Mouse (Mus musculus) hindbrain, embryonic 11.5 days (tissue): ENCODE data around the gene Sparc. TPM values are rescaled to one million over a fixed set of nuclear protein-coding genes. Genes with fewer than 3 reads are reported as not detected.

Experiments
- ATAC-seq: fragments of 200-750 bp; cut with Nextera tagmentation; 2 replicates; pipeline ENCODE4 v1.8.0; 2017; ENCODE audit warnings: mild to moderate bottlenecking, moderate TSS enrichment, moderate library complexity; ENCODE audit not compliant: low FRiP score
- DNase-seq: peaks from one replicate; pipeline ENCODE4 v3.0.0-alpha.2; 2015; ENCODE audit warnings: low spot score
- H3K27ac ChIP-seq: fragments of 300-500 bp; sonication (generic); 2 replicates; pipeline ENCODE4 v1.5.1; 2014; ENCODE audit warnings: mild to moderate bottlenecking, low read depth, low read length
- H3K27me3 ChIP-seq: fragments of 300-500 bp; sonication (generic); 2 replicates; pipeline ENCODE4 v1.6.1; 2014; ENCODE audit warnings: mild to moderate bottlenecking, low read length, moderate library complexity, mixed read lengths; ENCODE audit not compliant: control insufficient read depth, insufficient read depth
- H3K36me3 ChIP-seq: fragments of 300-500 bp; sonication (generic); 2 replicates; pipeline ENCODE4 v1.6.1; 2014; ENCODE audit warnings: mild to moderate bottlenecking, low read length, moderate library complexity, mixed read lengths; ENCODE audit not compliant: control insufficient read depth, insufficient read depth
- H3K4me1 ChIP-seq: fragments of 300-500 bp; sonication (generic); replicated peaks from 2 replicates; pipeline ENCODE4 v1.6.1; 2014; ENCODE audit warnings: low read length, mixed read lengths; ENCODE audit not compliant: control insufficient read depth, insufficient read depth
- H3K4me2 ChIP-seq: fragments of 300-500 bp; sonication (generic); replicated peaks from 2 replicates; pipeline ENCODE4 v1.6.1; 2014; ENCODE audit warnings: mild to moderate bottlenecking, low read depth, low read length
- H3K4me3 ChIP-seq: fragments of 300-500 bp; sonication (generic); 2 replicates; pipeline ENCODE4 v1.5.1; 2014; ENCODE audit warnings: low read depth, low read length
- H3K9ac ChIP-seq: fragments of 300-500 bp; sonication (generic); 2 replicates; pipeline ENCODE4 v1.6.1; 2014; ENCODE audit warnings: low read depth, low read length
- H3K9me3 ChIP-seq: fragments of 300-500 bp; sonication (generic); 2 replicates; pipeline ENCODE4 v1.6.1; 2016; ENCODE audit warnings: low read length; ENCODE audit not compliant: control insufficient read depth
- WGBS: fragments of 180-500 bp; shearing (Covaris S2); extraction: QIAGEN DNeasy Blood & Tissue Kit; methylation state at CpG from one replicate; pipeline ENCODE4 v1.1.7; 2014; 5-methylcytosine and 5-hydroxymethylcytosine counted together
- polyA plus RNA-seq: library from polyadenylated mRNA; unstranded; fragments of >200 nt; fragmentation: Nextera tagmentation; extraction: Ambion mirVana; gene quantifications from 2 replicates; pipeline ENCODE4 v1.2.1, GENCODE M21; 2014

Sparc gene
- polyA plus RNA-seq, 1 experiment from 2014 or later = 573 TPM

GRCm38 (mm10) chr11:55392474-55392873 lies 30.5 kb downstream of the Sparc start:
- Histone ChIP-seq H3K27me3 (no peaks in the 10 kb centered on the region), H3K9me3 (no peaks in the 10 kb centered on the region), H3K4me3 (no peak overlapping the region), H3K36me3 (no peaks in the 10 kb centered on the region), H3K4me1 (no peaks in the 10 kb centered on the region), H3K27ac (no peak overlapping the region), H3K4me2 (no peak overlapping the region), H3K9ac (no peak overlapping the region)
- ATAC-seq (0 out of 2 replicates have a peak, but pooled peaks have one; percentile 45), DNase-seq (peak; percentile 48)
- WGBS = 26% methylated on average over 10 of the region's 10 CpGs

DNA sequence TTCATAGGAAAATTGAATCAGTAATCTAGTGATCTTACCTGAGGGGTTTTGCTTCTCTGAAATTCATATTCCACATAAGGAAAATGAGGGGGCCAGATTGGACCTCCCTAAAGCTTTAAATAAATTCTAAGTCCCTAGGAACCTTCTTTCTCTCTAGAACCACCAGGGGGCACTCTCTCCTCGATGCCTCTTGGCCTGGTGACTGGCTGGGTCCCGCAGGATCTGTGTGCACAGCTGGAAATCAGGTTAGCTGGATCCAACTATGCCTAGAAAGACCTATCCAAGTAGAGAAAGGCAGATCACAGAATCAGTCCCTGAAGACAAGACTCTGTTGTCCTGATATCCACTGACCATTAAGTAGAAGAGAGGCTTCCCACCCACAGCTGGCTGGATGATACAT lies 33.2 kb downstream of the Sparc start:
- Histone ChIP-seq H3K4me1 (no peaks in the 10 kb centered on the region), H3K27me3 (no peaks in the 10 kb centered on the region), H3K4me3 (no peak overlapping the region), H3K4me2 (no peak overlapping the region), H3K27ac (no peak overlapping the region), H3K9ac (no peak overlapping the region), H3K36me3 (no peaks in the 10 kb centered on the region), H3K9me3 (no peaks in the 10 kb centered on the region)
- 0% methylated on average over 2 of the region's 2 CpGs for WGBS
- ATAC-seq = no peak
- peak; percentile 91 for DNase-seq

DNA sequence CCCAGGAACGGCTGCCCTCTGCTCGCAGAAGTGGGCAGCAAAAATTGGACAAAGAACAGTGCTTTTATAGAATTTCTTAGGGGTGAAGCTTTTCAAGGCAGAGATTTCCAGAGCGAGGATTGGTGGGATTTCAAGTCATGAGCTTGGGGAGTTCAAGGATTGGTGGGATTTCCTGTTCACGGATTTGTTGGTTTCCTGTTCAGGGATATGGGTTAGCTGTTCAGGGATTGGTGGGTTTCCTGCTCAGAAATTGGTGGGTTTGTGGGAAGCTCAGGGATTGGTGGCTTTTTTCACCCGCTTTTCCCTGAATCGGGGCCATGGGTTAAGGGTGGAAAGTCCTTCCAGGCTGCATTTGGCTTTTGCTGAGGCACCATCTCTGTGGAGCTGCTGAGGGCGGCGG lies 35.4 kb downstream of the Sparc start:
- DNase-seq = no peak
- Histone ChIP-seq H3K4me3 (no peak overlapping the region), H3K36me3 (no peaks in the 10 kb centered on the region), H3K4me1 (no peaks in the 10 kb centered on the region), H3K9ac (no peak overlapping the region), H3K27ac (no peak overlapping the region), H3K9me3 (no peaks in the 10 kb centered on the region), H3K4me2 (no peak overlapping the region), H3K27me3 (no peaks in the 10 kb centered on the region)
- no peak for ATAC-seq
- WGBS = 62% methylated on average over 8 of the region's 8 CpGs

GRCm38 (mm10) chr11:55386424-55387063 lies 36.4 kb downstream of the Sparc start:
- no peaks in the 10 kb centered on the region for H3K27me3 ChIP-seq
- H3K9me3 ChIP-seq = no peaks in the 10 kb centered on the region
- peak; percentile 60 for ATAC-seq
- peak; percentile 96 for DNase-seq
- no peak overlapping the region for H3K4me3 ChIP-seq
- H3K4me1 ChIP-seq = no peaks in the 10 kb centered on the region
- no peak overlapping the region for H3K4me2 ChIP-seq
- H3K9ac ChIP-seq = no peak overlapping the region
- H3K36me3 ChIP-seq = no peaks in the 10 kb centered on the region
- 16% methylated on average over 11 of the region's 11 CpGs for WGBS
- no peak overlapping the region for H3K27ac ChIP-seq

- Histone ChIP-seq H3K9me3 (no peaks in the 10 kb centered on the region), H3K27ac (no peak overlapping the region), H3K4me3 (no peak overlapping the region), H3K4me1 (no peaks in the 10 kb centered on the region), H3K36me3 (no peaks in the 10 kb centered on the region), H3K4me2 (no peak overlapping the region), H3K27me3 (no peaks in the 10 kb centered on the region), H3K9ac (no peak overlapping the region)
- 40% methylated on average over 6 of the region's 6 CpGs for WGBS
- DNase-seq = no peak
- ATAC-seq = no peak
Observed at GRCm38 (mm10) chr11:55383463-55384045, 39.4 kb downstream of the Sparc start.

DNA sequence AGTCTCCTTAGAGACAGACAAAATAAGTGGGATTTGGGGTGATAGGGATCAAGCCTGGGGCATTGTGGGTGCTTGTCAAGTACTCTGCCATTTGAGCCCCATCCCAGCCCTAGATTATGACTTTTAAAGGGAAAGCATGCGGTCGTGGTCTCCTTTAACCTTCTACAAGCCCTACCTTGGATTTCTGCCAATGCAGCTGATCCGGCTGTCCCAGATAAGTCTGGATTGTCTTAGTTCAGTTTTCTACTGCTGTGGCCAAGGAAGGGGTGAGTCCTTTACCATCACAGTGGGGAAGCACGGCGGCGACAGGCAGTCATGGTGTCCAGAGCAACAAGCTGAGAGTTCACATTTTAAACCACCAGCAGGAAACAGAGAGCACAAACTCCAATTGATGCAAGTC lies 42.1 kb downstream of the Sparc start:
- H3K4me3 ChIP-seq = no peak overlapping the region
- H3K36me3 ChIP-seq = no peaks in the 10 kb centered on the region
- H3K27ac ChIP-seq = no peak overlapping the region
- ATAC-seq (no peak), DNase-seq (no peak)
- WGBS = 75% methylated on average over 6 of the region's 6 CpGs
- no peak overlapping the region for H3K4me2 ChIP-seq
- H3K9me3 ChIP-seq = no peaks in the 10 kb centered on the region
- H3K9ac ChIP-seq = no peak overlapping the region
- no peaks in the 10 kb centered on the region for H3K27me3 ChIP-seq
- no peaks in the 10 kb centered on the region for H3K4me1 ChIP-seq

DNA sequence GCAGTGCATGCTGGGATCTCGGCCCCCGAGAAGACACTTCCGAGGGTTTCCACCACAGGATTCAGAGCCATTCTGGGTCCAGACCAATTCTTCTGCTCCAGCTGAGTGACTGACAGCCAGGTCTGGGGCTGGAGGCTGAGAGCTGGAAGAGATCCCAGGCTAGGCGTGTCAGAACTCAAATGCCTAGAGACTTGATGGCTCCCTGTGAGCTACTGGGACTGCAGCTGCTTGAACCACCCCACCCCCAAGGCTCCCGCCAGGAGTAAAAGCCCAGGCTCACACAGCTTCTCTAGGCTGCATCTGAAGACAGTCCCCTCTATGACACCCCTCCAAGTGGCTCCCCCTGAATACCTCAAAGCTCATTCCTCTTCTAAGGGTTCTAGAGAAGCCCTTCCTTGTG lies 44.6 kb downstream of the Sparc start:
- Histone ChIP-seq H3K9ac (no peak overlapping the region), H3K4me2 (no peak overlapping the region), H3K9me3 (no peaks in the 10 kb centered on the region), H3K27ac (no peak overlapping the region), H3K4me1 (no peaks in the 10 kb centered on the region), H3K36me3 (no peaks in the 10 kb centered on the region), H3K4me3 (no peak overlapping the region), H3K27me3 (no peaks in the 10 kb centered on the region)
- ATAC-seq (no peak), DNase-seq (no peak)
- 67% methylated on average over 5 of the region's 5 CpGs for WGBS

GRCm38 (mm10) chr11:55373838-55374237 lies 49.1 kb downstream of the Sparc start:
- Histone ChIP-seq H3K36me3 (no peaks in the 10 kb centered on the region), H3K27ac (no peak overlapping the region), H3K9me3 (no peaks in the 10 kb centered on the region), H3K4me3 (no peak overlapping the region), H3K4me2 (no peak overlapping the region), H3K4me1 (no peaks in the 10 kb centered on the region), H3K27me3 (no peaks in the 10 kb centered on the region), H3K9ac (no peak overlapping the region)
- no peak for ATAC-seq
- DNase-seq = no peak
- 52% methylated on average over 6 of the region's 6 CpGs for WGBS

- no peak overlapping the region for H3K4me2 ChIP-seq
- H3K9ac ChIP-seq = no peak overlapping the region
- DNase-seq = no peak
- H3K9me3 ChIP-seq = no peaks in the 10 kb centered on the region
- no peaks in the 10 kb centered on the region for H3K27me3 ChIP-seq
- no peaks in the 10 kb centered on the region for H3K4me1 ChIP-seq
- H3K27ac ChIP-seq = no peak overlapping the region
- no peak overlapping the region for H3K4me3 ChIP-seq
- no peak for ATAC-seq
- H3K36me3 ChIP-seq = no peaks in the 10 kb centered on the region
- WGBS = 86% methylated on average over 12 of the region's 12 CpGs
Observed at GRCm38 (mm10) chr11:55373373-55373772, 49.6 kb downstream of the Sparc start.
